Mouse (Mus musculus): ENCODE results near the gene Wdr35. TPM values are rescaled to one million over a fixed set of nuclear protein-coding genes. Genes with fewer than 3 reads are reported as not detected.

The Wdr35 gene
- polyA plus RNA-seq, 1 experiment from 2014 or later = 22.1 TPM

DNA sequence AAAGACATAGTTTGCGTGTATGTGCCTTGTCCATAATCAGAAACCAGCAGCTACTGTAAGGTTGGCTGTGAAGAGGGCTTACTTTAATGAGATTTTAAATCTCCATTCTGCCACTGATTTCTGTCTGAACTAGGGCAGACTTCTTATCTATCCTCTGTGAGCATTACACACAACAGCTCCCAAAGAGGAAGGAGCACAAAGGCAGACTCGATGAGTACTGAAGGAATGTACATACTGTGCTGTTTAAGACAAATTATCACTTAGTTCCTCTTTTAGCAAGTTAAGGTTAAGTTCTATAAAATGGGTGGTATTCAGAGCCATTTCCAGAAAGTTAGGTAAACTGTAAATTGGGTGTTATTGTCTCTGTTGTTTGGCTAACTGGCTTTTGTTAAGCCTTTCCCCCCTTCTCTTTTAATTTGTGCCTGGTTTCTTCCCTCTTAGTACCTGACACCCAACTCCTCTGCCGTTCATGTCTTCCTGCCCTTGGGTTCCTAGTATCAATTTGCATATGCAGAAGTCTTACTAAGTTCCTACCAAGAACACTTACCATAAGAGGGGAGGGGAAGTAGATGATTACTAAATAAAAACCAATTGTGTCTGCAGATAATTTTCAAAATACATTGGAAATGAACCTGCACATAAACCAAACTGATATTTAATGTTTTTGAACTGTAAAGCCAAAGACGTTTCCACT is 31.8 kb upstream of the Wdr35 start:
- Histone ChIP-seq H3K27me3 (ENCODE audit: control insufficient read depth, insufficient read depth, low read depth, low read length) (no peaks in the 10 kb centered on the region), H3K9ac (ENCODE audit: low read length) (no peak overlapping the region), H3K4me1 (replicated peaks; ENCODE audit: control insufficient read depth, insufficient read depth, low read length) (no peaks in the 10 kb centered on the region), H3K4me2 (ENCODE audit: low read depth, low read length) (no peak overlapping the region), H3K36me3 (ENCODE audit: control insufficient read depth, insufficient read depth, low read length) (peaks cover 26% of the 10 kb centered on the region), H3K9me3 (ENCODE audit: control insufficient read depth, low read length) (no peaks in the 10 kb centered on the region), H3K27ac (ENCODE audit: low read length) (no peak overlapping the region), H3K4me3 (ENCODE audit: low read length) (no peak overlapping the region)
- 45% methylated on average over 4 of the region's 4 CpGs for WGBS
- ATAC-seq (ENCODE audit: low read depth) = no peak

DNA sequence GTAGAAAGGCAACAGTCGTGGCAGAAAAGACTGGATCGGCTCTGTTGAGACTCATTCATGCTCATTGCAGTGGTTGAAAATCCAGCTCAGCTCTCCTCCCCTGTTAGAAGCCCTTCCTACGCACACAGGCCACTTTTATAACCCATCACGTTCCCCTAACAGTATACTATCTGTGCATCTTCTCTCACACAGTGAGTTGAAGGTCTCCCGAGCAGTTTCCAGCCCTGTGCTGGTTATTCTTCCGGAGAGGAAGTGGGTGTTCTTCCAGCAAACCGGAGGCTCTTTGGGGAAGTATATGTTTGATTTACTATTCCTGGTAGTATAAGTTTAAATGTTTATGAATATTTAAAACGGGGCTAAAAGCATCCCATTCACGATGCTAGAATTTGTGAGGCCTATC is 26.5 kb upstream of the Wdr35 start:
- no peak for ATAC-seq (ENCODE audit: low read depth)
- WGBS = 32% methylated on average over 9 of the region's 9 CpGs
- Histone ChIP-seq H3K9me3 (ENCODE audit: control insufficient read depth, low read length) (no peaks in the 10 kb centered on the region), H3K4me1 (replicated peaks; ENCODE audit: control insufficient read depth, insufficient read depth, low read length) (no peaks in the 10 kb centered on the region; the same call in 1 of the 2 replicates), H3K9ac (ENCODE audit: low read length) (peak overlapping the region; percentile 64), H3K36me3 (ENCODE audit: control insufficient read depth, insufficient read depth, low read length) (no peaks in the 10 kb centered on the region), H3K4me2 (ENCODE audit: low read depth, low read length) (peak overlapping the region; percentile 95), H3K27me3 (ENCODE audit: control insufficient read depth, insufficient read depth, low read depth, low read length) (no peaks in the 10 kb centered on the region; the same call in 1 of the 2 replicates), H3K4me3 (ENCODE audit: low read length) (peak overlapping the region; percentile 55), H3K27ac (ENCODE audit: low read length) (no peak overlapping the region)

DNA sequence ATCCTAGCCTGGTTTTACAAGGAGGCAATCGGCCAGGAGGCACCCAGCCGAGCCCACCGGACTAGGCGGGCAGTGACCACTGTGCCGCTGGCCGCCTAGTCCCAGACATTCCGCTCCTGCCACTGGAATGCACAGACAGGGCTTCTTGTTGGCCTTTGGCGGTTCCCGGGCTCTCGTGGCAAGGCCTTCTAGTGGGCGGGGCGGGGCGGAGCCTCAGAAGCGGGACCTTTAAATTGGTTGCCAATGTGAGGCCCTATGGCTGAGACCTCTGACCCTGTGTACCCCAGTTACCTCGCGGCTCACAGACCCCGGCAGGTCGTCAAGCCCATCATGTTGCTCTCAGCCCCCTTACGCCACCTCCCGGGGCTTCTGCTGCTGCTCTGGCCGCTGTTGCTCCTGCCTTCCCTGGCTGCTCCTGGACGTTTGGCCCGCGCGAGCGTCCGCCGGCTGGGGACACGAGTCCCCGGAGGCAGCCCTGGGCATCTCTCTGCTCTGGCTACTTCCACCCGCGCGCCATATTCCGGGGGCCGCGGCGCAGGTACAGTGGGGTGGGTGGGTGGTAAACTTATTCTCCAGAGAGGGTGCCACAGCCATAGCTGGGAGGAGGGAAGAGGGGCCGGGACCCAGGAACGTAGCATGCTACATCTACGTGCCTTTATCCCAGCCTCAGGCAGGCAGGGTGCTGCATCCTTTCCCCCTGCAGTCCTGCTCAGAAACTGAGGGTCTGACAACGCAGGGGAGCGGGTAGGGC is 25.8 kb upstream of the Wdr35 start, which contains the start of gene Matn3:
Gene Matn3, plus strand, starts transcription at position 216 of the 751 bp plus-strand sequence.
- Histone ChIP-seq H3K9ac (ENCODE audit: low read length) (peak within 1 kb of the TSS; percentile 64), H3K4me3 (ENCODE audit: low read length) (peak within 1 kb of the TSS; percentile 55), H3K27ac (ENCODE audit: low read length) (no peak within 1 kb of the TSS), H3K4me1 (replicated peaks; ENCODE audit: control insufficient read depth, insufficient read depth, low read length) (no peaks in the 10 kb centered on the region; the same call in 1 of the 2 replicates), H3K36me3 (ENCODE audit: control insufficient read depth, insufficient read depth, low read length) (no peaks in the 10 kb centered on the region), H3K27me3 (ENCODE audit: control insufficient read depth, insufficient read depth, low read depth, low read length) (no peaks in the 10 kb centered on the region; the same call in 1 of the 2 replicates), H3K4me2 (ENCODE audit: low read depth, low read length) (peak within 1 kb of the TSS; percentile 95), H3K9me3 (ENCODE audit: control insufficient read depth, low read length) (no peaks in the 10 kb centered on the region)
- ATAC-seq (ENCODE audit: low read depth) = peak; percentile 90
- WGBS = 2% methylated on average over 42 of the region's 42 CpGs

DNA sequence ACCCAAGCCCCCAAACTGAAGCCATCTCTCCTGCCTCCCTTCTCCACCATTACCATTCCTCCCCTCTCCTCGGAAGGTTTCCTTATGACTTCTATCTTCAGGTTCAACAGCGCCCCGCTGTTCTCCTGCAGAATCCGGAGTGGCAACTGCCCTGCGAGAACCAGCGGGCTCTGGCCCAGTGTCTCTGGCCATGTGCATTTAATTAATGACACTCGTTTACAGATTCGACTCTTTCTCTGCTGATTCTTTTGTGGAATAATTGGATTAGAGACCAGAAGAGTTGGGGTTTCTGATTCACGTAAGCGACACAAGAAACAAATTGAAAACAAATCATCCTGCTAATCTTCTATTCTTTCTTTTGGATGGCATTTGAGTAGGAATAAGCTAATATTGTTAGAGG is 20.6 kb upstream of the Wdr35 start:
- Histone ChIP-seq H3K9me3 (ENCODE audit: control insufficient read depth, low read length) (no peaks in the 10 kb centered on the region; the same call in 1 of the 2 replicates), H3K27ac (ENCODE audit: low read length) (no peak overlapping the region), H3K4me3 (ENCODE audit: low read length) (no peak overlapping the region), H3K36me3 (ENCODE audit: control insufficient read depth, insufficient read depth, low read length) (no peaks in the 10 kb centered on the region), H3K4me1 (replicated peaks; ENCODE audit: control insufficient read depth, insufficient read depth, low read length) (no peaks in the 10 kb centered on the region; the same call in 1 of the 2 replicates), H3K9ac (ENCODE audit: low read length) (no peak overlapping the region), H3K4me2 (ENCODE audit: low read depth, low read length) (no peak overlapping the region), H3K27me3 (ENCODE audit: control insufficient read depth, insufficient read depth, low read depth, low read length) (no peaks in the 10 kb centered on the region; the same call in 1 of the 2 replicates)
- no peak for ATAC-seq (ENCODE audit: low read depth)
- WGBS = 80% methylated on average over 10 of the region's 10 CpGs

DNA sequence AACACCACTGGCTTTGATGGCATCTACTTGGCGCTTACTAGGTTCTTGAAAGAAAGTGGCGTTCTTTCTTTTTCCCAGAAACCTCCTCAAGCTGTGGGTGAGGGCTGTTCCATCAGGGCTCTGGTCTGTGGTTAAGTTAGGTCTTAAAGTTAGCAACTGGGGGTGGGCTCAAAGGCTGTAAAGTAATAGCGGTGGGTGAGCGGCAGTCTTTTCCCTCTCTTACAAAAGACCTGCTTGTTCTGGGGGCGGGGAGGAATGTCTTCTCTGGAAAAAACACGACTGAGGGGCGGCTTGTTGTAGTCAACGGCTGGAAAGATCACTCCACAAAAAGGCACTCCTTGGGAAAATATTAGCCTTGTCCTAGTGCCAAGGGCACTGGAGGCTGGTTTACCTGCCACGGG is 19.5 kb upstream of the Wdr35 start:
- 49% methylated on average over 9 of the region's 9 CpGs for WGBS
- no peak overlapping the region for H3K4me3 ChIP-seq (ENCODE audit: low read length)
- no peaks in the 10 kb centered on the region; the same call in 1 of the 2 replicates for H3K27me3 ChIP-seq (ENCODE audit: control insufficient read depth, insufficient read depth, low read depth, low read length)
- no peaks in the 10 kb centered on the region for H3K36me3 ChIP-seq (ENCODE audit: control insufficient read depth, insufficient read depth, low read length)
- peak overlapping the region; percentile 85 for H3K27ac ChIP-seq (ENCODE audit: low read length)
- peak overlapping the region; percentile 14; the same call in 1 of the 2 replicates for H3K4me2 ChIP-seq (ENCODE audit: low read depth, low read length)
- peak; percentile 77 for ATAC-seq (ENCODE audit: low read depth)
- no peaks in the 10 kb centered on the region for H3K4me1 ChIP-seq (replicated peaks; ENCODE audit: control insufficient read depth, insufficient read depth, low read length)
- H3K9ac ChIP-seq (ENCODE audit: low read length) = no peak overlapping the region
- no peaks in the 10 kb centered on the region; the same call in 1 of the 2 replicates for H3K9me3 ChIP-seq (ENCODE audit: control insufficient read depth, low read length)

DNA sequence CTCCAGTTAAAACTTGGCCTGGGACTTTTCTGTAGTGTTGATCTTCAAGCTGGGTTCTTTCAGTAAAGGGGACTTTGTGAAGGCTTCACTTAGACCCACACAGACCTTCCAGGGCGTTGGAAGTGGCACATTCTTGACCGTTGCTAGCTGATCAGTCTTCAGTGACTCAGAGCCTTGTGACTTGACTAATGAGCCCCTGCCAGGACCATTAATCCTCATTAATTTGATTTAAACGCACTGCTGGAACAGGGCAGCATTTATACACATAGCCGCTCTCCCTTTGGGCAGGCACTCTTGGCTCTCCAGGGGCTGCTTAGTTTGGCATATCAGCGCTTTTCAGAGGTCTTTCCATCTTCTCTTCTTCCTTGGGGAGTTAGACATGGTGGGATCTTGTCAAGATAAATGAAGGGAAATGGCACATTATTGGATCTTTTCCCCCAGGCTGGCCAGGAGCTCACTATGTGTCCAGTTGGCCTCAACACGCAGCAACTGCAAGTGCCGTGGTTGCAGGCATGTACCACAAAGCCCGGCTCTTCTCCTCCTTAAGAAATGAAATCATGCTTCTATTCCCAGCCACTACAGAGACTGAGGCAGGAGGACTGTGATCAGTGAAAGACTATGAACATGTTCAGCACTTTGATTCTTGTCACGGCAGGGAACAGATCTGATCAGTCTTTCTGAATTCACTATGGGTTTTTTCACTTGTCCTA is 11.9 kb upstream of the Wdr35 start:
- H3K4me1 ChIP-seq (replicated peaks; ENCODE audit: control insufficient read depth, insufficient read depth, low read length) = no peaks in the 10 kb centered on the region
- no peak overlapping the region for H3K9ac ChIP-seq (ENCODE audit: low read length)
- no peak for ATAC-seq (ENCODE audit: low read depth)

DNA sequence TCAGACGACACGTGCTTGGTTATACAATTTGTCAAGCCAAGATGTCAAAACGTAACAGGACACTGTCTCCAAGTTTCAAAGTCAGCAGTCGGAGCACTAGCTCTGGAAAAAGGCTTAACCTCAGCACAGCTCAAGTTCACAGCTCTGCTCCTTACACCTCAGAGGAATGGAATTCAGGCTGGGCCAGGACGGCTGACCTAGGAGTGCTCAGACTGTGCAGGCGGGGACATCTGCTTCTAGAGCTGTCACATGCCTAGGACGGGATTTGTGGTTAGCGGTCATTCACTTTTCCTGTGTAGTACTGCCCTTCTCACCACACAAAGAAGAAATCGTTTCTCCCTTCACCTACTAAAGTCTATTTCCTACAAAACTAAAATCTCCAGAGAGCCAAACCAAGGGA is 3.9 kb upstream of the Wdr35 start:
- Histone ChIP-seq H3K27me3 (ENCODE audit: control insufficient read depth, insufficient read depth, low read depth, low read length) (no peaks in the 10 kb centered on the region; the same call in 1 of the 2 replicates), H3K36me3 (ENCODE audit: control insufficient read depth, insufficient read depth, low read length) (no peaks in the 10 kb centered on the region), H3K9me3 (ENCODE audit: control insufficient read depth, low read length) (no peaks in the 10 kb centered on the region), H3K4me3 (ENCODE audit: low read length) (no peak overlapping the region; the same call in 1 of the 2 replicates), H3K27ac (ENCODE audit: low read length) (no peak overlapping the region), H3K9ac (ENCODE audit: low read length) (no peak overlapping the region), H3K4me1 (replicated peaks; ENCODE audit: control insufficient read depth, insufficient read depth, low read length) (peaks cover 10% of the 10 kb centered on the region), H3K4me2 (ENCODE audit: low read depth, low read length) (peak overlapping the region; percentile 17; the same call in 1 of the 2 replicates)
- WGBS = 3% methylated on average over 9 of the region's 9 CpGs
- peak; percentile 88 for ATAC-seq (ENCODE audit: low read depth)

More for the DNA sequence above, 11.9 kb upstream of the Wdr35 start:
- no peak overlapping the region for H3K4me2 ChIP-seq (ENCODE audit: low read depth, low read length)
- H3K9me3 ChIP-seq (ENCODE audit: control insufficient read depth, low read length) = no peaks in the 10 kb centered on the region; the same call in 1 of the 2 replicates
- 65% methylated on average over 9 of the region's 9 CpGs for WGBS
- H3K36me3 ChIP-seq (ENCODE audit: control insufficient read depth, insufficient read depth, low read length) = no peaks in the 10 kb centered on the region
- no peaks in the 10 kb centered on the region for H3K27me3 ChIP-seq (ENCODE audit: control insufficient read depth, insufficient read depth, low read depth, low read length)
- no peak overlapping the region for H3K27ac ChIP-seq (ENCODE audit: low read length)
- H3K4me3 ChIP-seq (ENCODE audit: low read length) = no peak overlapping the region

DNA sequence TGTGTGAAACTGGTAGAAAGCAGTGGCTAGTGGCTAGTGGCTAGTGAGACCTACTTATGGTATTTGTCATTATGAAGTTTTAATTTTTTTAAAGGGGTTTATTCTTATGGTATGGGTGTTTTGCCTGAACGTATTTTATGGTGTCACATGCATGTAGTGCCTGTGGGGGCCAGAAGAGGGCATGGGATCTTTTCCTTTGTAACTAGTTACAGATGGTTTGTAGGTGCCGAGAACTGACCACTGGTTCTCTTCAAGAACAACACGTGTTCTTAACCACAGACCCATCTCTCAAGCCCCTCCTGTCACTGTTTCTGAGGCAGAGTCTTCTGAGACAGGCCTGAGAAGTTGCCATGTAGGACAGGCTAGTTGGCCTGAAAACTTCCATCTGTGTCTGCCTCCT is 1.4 kb downstream of the Wdr35 start:
- Histone ChIP-seq H3K4me3 (ENCODE audit: low read length) (no peak overlapping the region), H3K9ac (ENCODE audit: low read length) (no peak overlapping the region), H3K4me2 (ENCODE audit: low read depth, low read length) (no peak overlapping the region), H3K9me3 (ENCODE audit: control insufficient read depth, low read length) (no peaks in the 10 kb centered on the region), H3K36me3 (ENCODE audit: control insufficient read depth, insufficient read depth, low read length) (peaks cover 5% of the 10 kb centered on the region; the same call in 1 of the 2 replicates), H3K4me1 (replicated peaks; ENCODE audit: control insufficient read depth, insufficient read depth, low read length) (peaks cover 3% of the 10 kb centered on the region; the same call in 1 of the 2 replicates), H3K27ac (ENCODE audit: low read length) (no peak overlapping the region), H3K27me3 (ENCODE audit: control insufficient read depth, insufficient read depth, low read depth, low read length) (no peaks in the 10 kb centered on the region; the same call in 1 of the 2 replicates)
- ATAC-seq (ENCODE audit: low read depth) = no peak
- WGBS = 89% methylated on average over 3 of the region's 3 CpGs
